Mouse (Mus musculus): Measurements from ENCODE around the gene Atp5g1. TPM values are rescaled to one million over a fixed set of nuclear protein-coding genes. Genes with fewer than 3 reads are reported as not detected.
A peak's percentile ranks its signal among the peaks of the same experiment; 100 is the strongest.
"Not testable (repeated sequence)": the region's sequence is repeated elsewhere in the genome, so short reads cannot be mapped to it uniquely, and the experiment has no call there.

Gene Atp5g1
- total RNA-seq (2014; fragmentation: Nextera tagmentation) (618 and 720 TPM in 2 replicates), total RNA-seq (2017) (72.3 and 102 TPM in 2 replicates)

DNA sequence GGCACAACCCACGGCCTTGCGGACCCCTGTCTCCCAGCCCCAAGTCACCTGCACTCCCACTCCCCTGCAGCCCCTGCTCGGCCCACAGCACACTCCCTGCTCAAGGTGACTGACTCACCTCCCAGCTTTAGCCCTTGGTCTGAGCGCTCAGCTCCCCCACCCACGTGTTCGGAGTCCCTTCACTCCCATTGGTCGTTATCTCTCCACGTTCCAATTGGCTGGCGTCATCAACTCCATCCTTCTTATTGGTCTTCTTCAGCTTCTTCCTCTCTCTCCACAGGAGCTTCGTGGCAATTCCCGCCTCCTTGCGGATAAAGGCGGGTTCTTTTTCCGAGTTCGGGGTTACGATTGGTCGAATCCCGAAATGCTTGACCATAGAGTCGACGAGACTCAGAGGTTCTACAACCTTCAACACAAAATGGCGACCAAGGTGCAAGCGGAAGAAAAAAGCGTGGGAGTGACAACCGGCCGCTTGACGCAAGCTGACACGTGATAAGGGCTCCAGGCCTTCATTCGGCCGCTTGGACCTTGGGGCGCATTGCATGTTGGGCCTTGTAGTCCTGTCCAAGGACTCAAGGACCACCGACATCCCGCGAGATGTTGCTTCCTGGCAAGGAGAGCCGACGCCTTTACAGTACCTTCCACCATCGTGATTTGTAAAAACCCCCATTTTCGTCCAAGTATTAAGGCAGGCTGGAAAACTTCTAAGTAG is at the start of gene Atp5g1:
TSS of gene Atp5g1 (minus strand) at position 162 of the 712 bp plus-strand sequence.
- peak; percentile 92 for ATAC-seq (replicated peaks; ENCODE audit: poor library complexity, severe bottlenecking)

DNA sequence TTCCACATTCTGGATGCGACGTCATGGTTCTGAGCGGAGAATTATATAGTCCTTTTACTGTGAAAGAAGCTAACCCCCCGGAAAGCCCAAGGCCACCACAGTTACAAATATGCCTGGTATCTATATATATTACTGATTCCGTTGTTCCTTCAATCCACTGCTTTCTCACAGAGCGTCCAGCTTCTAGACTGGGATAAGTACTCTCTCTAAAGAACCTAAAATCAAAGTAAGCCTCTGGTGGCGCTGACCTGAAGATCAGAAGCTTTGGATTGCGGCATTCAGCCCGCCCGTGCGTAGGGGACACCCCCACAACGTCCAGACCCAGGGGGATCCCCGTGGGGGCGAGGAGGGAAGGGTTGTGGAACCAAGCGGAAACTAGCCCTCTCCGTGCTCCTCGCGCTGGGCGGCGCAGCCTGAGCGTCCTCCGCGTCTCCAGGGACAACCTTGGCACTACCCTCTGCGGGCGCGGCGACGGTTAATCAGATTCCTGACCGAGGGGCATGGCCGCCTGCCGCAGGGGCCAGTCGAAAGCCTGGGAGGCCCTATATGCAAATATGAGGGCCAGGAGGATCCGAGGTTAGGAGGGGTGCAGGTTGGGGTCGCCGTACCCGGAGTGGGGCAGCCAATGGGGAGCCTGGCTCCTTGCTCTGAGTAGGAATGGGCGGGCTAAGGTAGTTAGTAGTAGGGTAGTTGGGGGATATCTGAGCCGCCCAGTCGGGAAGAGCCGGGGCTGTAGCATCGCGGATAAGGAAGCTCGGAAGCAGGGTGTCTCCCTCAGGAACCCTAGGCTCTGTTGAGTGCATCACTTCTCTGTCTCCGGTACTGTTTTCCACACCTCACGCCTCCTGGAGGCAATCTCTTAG is 48.8 kb upstream of the Atp5g1 start:
- ATAC-seq (replicated peaks; ENCODE audit: poor library complexity, severe bottlenecking) = peak; percentile 22

DNA sequence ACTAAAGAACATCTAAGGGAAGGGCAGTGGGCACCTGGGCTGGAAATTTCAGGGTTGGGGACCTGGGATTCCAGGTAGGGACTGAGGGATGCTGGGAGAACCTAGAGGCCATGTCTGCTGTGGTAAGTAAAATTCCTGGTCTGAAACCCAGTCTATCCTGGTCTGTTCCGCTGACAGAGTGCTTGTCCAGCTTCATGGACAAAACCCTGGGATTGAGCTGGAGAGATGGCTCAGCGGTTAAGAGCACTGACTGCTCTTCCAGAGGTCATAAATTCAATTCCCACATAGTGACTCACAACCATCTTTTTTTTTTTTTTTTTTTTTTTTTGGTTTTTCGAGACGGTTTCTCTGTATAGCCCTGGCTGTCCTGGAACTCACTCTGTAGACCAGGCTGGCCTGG is 47.3 kb upstream of the Atp5g1 start:
- ATAC-seq (replicated peaks; ENCODE audit: poor library complexity, severe bottlenecking) = not testable (repeated sequence)

DNA sequence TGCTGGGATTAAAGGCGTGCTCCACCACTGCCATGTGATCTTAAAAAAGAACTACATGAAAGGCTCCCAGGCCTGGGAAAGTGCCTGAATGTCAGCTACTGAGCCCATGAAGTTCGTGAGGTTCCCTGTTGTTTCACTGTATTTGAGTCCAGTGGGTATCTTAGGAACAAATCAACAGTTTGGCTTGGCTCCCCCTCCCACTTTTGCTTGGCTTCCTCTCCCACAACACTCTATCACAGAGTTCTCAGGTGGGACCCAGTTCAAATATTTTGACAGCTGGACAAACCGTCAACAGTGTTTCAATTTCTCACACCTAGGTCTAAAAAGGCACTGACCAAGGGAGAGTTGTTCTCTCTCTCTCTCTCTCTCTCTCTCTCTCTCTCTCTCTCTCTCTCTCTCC is 43.9 kb upstream of the Atp5g1 start:
- no peak for ATAC-seq (replicated peaks; ENCODE audit: poor library complexity, severe bottlenecking)

DNA sequence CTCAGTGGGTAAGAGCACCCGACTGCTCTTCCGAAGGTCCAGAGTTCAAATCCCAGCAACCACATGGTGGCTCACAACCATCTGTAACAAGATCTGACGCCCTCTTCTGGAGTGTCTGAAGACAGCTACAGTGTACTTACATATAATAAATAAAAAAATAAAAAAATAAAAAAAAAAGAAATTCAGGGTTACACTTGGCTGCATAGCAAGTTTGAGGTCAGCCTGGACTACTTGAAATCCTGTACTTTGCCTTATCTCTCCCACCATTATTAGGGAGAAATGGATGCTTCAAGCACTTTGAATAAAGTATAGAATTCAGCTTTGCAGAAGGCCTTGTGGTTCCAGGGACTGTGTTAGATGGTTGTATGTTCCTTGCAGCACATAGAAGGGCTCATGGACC is 41.5 kb upstream of the Atp5g1 start:
- not testable (repeated sequence) for ATAC-seq (replicated peaks; ENCODE audit: poor library complexity, severe bottlenecking)

DNA sequence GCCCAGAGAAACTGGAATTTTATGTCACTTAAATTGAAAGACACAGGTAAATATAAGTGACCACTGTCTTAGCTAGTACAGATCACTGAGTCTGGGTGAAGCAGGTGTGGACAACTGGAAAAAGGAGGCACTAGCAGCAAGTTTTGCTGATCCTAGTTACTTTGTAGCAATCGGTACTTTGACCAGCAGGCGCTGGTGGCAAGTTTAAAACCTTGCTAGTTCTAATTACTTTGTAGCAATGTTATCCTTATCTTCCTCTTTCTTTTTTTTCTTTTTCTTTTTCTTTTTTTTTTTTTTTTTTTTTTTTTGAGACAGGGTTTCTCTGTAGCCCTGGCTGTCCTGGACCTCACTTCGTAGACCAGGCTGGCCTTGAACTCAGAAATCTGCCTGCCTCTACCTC is 40.6 kb upstream of the Atp5g1 start:
- ATAC-seq (replicated peaks; ENCODE audit: poor library complexity, severe bottlenecking) = no peak

DNA sequence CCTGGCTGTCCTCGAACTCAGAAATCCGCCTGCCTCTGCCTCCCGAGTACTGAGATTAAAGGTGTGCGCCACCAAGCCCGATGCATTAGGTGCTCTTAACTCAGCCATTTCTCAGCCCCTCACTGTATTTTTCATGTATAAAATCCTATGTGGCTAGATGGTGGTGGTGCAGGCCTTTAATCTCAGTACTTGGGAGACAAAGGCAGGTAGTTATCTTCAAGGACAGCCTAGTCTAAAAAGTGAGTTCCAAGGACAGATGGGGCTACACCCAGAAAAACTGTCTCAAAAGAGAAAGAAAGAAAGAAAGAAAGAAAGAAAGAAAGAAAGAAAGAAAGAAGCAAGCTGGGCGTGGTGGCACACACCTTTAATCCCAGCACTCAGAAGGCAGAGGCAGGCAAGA is 39.9 kb upstream of the Atp5g1 start:
- no peak for ATAC-seq (replicated peaks; ENCODE audit: poor library complexity, severe bottlenecking)

DNA sequence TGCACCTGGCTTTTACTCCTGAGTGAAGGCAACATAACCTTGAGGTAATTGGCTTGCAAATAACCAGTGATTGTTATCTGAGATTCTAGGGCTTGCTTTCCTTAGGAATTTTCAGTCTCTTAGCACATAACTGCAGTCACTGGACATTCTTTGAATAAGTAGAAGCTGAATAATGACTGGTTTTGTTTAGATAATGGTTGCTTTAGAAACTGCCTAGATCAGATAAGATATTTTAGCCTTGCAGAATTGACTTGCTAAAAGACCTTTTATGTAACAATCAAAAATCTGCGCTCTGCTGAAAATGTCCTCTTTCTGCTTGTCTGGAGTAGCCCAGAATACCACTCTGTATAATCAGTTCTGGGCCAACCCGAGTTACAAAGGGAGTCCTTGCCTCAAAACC is 38.6 kb upstream of the Atp5g1 start:
- ATAC-seq (replicated peaks; ENCODE audit: poor library complexity, severe bottlenecking) = no peak

DNA sequence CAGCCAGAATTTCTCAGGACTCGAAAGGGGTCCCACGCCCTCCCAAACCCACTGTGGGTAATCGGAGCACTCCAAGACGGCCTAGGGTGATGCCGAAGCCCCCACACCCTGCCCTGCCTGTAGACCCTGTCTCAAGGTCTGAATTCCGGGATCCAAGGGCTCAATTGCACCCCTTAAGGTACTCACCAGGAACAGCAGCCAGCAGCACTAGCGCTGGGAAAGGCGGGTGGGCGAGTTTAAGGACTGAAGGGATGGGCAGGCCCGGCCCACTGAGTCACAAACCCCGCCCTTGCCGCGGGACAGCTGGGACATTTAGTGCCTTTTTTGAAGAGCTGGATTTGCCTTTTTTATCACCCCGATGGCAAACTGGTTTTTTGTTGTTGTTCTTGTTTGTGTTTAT is 36.3 kb upstream of the Atp5g1 start, which contains the start of gene Calcoco2:
TSS of gene Calcoco2 (minus strand) at position 214 of the 400 bp plus-strand sequence.
- no peak for ATAC-seq (replicated peaks; ENCODE audit: poor library complexity, severe bottlenecking)

DNA sequence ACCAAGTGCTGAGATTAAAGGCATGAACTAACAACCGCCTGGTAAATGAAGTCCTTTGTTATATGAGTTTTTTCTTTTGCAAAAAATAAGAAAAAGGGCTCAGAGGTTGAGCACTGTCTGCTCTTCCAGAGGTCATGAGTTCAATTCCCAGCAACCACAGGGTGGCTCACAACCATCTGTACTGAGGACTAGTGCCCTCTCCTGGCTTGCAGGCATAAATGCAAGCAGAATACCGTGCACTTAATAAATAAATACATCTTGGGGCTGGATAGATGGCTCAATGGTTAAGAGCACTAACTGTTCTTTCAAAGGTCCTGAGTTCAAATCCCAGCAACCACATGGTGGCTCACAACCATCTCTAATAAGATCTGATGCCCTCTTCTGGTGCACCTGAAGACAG is 35.5 kb upstream of the Atp5g1 start:
- ATAC-seq (replicated peaks; ENCODE audit: poor library complexity, severe bottlenecking) = not testable (repeated sequence)

DNA sequence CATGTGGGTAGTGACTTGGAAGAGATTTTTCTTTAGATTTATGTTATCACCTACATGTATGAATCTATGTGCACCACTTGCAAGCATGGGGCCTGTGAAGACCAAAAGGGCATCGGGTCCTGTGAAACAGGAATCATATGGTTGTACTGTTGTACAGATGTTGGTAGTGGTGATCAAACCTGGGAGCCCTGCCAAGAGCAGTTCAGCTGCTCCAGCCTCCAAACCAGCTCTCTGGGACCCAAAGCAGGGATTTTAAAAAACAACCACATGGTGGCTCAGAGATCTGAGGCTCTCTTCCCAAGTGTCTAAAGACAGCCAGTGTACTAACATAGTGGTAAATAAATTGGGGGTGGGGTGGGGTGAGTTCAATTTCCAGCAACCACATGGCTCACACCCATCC is 32.9 kb upstream of the Atp5g1 start:
- ATAC-seq (replicated peaks; ENCODE audit: poor library complexity, severe bottlenecking) = no peak

DNA sequence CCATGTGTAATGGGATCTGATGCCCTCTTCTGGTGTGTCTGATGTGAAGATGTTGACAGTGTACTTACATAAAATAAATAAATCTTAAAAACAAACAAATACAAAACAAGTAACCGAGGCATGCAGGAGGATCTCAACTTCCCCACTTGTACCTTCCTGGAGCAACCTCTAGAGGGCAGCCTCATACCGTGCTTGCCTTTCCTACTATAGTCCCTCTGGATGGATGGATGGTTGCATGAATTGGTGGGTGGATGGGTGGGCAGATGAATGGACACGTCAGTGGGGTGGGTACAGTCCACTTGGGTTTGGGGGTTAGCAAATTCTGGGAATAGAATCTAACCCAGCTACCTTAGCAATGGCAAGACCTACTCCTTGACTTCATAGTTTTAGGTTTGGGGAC is 17.9 kb upstream of the Atp5g1 start:
- ATAC-seq (replicated peaks; ENCODE audit: poor library complexity, severe bottlenecking) = peak; percentile 63

DNA sequence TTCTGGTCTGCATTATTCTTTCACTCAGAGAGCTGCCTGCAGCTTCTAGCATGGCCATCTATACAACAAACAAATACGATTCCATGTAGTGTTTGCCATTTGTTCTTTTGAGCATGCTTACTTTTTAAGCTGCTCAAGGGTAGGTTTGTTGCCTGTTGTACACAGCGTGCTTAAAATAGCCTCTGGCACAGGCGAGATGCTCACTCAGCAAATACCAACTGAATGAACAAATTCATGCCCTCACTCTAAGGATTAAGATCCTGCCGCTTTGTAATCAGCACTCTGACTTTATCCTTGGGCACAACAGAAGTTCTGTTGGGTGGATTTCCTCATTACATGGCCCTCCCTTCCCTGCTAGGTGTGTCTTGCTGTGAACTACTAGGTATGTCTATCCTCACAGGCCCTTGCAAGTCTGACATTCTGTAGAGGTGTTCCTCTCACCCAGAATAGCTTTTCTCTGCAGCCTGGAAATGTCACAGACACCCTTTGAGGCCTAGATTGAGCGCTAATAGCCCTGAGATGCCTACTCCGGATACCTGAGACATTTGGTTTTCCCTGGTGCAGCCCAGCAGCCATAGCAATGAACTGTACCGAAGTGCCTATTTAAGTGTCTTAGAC is 17.3 kb upstream of the Atp5g1 start:
- ATAC-seq (replicated peaks; ENCODE audit: poor library complexity, severe bottlenecking) = no peak

DNA sequence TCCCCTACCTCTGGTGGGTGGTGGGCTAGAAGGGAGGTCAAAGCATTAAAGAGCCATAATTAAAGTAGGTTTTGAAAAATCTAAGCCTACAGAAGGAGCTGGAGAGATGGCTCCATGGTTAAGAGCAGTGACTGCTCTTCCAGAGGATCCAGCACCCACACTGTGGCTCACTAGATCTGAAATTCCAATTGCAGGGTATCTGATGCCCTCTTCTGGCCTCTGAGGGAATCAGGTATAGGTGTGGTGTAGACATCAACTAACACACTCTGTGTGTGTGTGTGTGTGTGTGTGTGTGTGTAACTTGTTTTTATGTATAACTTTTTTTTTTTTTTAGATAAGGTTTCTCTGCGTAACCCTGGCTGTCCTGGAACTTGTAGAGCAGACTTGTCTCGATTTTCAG is 15.6 kb upstream of the Atp5g1 start:
- ATAC-seq (replicated peaks; ENCODE audit: poor library complexity, severe bottlenecking) = no peak; the same call in 1 of the 2 replicates

DNA sequence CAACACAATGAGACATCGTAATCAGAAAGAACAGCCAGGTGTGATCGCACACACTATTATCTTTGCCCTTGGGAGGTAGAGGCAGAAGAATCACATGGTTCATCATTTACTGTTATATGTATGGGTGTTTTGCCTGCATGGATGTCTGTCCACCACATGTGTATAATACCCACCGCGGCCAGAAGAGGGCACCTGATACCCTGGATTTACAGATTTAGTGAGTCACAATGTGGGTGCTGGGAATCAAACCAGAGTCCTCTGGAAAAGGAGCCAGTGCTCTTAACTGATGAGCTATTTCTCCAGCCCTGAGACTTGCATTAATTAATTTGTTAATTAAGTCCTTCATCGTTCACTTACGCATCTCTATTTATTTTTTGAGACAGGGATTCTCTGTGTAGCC is 12.5 kb upstream of the Atp5g1 start:
- ATAC-seq (replicated peaks; ENCODE audit: poor library complexity, severe bottlenecking) = no peak

DNA sequence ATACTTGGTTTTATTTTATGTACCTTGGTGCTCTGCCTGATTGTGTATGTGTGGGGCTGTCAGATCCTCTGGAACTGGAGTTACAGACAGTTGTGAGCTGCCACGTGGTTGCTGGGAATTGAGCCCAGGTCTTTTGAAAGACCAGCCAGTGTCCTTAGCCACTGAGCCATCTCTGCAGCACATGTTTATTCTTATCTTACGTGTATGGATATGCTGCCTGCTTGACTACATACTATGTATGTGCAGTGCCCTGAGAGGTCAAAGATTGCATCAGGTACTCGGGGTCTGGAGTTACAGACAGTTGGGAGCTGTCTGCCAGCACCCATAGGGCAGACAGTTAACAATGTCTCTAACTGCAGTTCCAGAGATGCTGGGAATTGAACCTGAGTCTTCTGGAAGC is 7.2 kb upstream of the Atp5g1 start:
- ATAC-seq (replicated peaks; ENCODE audit: poor library complexity, severe bottlenecking) = no peak

DNA sequence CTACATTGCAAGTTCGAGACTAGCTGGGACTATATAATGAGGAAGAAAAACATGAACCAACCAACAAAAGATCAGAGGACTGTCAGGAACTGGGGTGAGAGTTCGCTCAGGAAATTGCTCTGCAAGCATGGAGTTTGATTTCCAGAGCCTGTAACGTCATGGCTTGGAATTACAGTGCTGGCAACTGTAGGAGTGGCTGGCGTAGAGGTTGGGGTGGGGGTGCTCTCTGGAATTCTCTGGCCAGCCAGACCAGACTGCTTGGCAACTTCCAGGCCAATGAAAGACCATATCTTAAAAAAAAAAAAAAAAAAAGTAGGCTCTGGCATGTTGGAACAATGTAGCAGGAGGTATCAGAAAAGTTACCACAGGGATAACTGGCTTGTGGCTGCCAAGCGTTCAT is 5.3 kb upstream of the Atp5g1 start:
- ATAC-seq (replicated peaks; ENCODE audit: poor library complexity, severe bottlenecking) = no peak

DNA sequence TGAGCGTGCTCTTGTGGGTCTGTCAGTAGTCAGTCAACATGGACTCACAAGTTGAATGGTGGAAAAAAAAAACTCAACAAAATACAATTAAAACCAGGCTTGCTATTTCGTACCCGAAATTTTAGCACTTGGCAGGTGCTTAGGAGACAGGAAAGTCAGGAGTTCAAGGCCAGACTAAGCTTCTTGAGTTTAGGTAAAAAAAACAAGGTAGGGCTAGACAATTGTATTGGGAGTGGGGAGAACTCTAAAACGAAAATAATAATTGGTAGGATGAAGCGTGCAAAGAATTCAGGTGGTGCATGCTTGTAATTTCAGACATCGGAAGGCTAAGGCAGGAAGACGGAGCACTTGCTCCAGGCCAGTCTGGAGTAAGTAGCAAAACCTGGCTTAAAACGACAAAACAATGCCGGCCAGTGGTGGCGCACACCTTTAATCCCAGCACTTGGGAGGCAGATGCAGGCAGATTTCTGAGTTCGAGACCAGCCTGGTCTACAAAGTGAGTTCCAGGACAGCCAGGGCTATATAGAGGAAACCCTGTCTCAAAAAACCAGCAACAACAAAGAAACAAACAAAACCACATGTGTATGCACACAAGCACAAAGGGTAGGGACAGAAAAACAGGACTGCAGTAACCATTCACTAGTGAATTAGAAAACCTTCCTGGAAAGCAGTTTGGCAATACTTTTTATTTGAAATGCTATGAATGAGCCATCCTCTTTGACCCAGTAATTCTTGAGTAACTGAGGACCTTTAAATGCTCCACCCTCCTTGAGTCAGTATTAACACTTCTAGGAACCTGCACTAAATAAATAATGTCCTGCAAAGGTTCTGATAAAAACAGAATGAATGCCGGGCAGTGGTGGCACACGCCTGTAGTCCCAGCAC is 993 bp upstream of the Atp5g1 start:
- no peak for ATAC-seq (replicated peaks; ENCODE audit: poor library complexity, severe bottlenecking)

DNA sequence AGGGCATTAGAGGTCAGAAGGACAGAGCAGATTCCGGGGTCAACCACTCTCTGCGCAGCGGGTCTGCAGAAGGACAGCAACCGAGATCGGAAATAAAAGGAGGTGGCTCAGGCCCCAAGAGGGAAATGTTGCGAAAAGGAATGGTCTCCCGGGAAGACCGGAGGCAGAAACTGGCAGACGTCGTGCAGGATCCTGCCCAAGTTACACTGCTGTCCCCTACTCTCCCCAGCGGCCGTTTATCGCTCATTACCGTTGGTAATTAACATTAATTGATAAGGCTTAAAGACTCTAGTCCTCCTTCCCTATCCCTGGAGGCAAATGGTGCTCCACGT is 327 bp downstream of the Atp5g1 start:
- ATAC-seq (replicated peaks; ENCODE audit: poor library complexity, severe bottlenecking) = no peak

Measured in granulocyte monocyte progenitor cell, adult 5-6 weeks (primary cell).